Mouse (Mus musculus): Measurements from ENCODE around the gene Gm21970. TPM values are rescaled to one million over a fixed set of nuclear protein-coding genes. Genes with fewer than 3 reads are reported as not detected.

Gm21970 gene
- polyA plus RNA-seq, 1 experiment = not detected

DNA sequence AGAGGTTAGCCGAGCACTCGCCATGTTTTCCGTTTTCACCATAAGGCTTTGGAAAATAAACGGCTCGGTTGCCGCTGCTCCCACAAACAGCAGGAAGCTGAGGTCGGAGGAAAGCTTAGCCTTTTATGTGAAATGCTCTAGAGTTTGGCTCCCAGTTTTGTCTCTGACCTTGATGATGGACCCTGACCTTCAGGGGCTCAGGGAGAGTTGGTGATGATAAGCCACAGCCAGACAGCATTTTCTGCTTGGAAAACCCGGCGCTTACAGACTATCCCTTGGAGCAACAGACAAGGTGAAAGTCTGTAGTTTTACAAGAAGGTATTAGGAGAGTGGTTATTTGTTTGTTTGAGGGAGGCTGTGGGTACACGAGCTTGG, 34.0 kb upstream of the Gm21970 start:
- H3K4me3 ChIP-seq = no peak overlapping the region
- H3K4me2 ChIP-seq (ENCODE audit: low read depth) = no peak overlapping the region
- H3K79me2 ChIP-seq (ENCODE audit: control insufficient read depth, insufficient read depth) = no peaks in the 10 kb centered on the region
- no peak overlapping the region for H3ac ChIP-seq (ENCODE audit: control insufficient read depth, insufficient read length)
- no peak for TF ChIP-seq MAX (IDR thresholded peaks at IDR 0.05; ENCODE audit: low read depth)
- TF ChIP-seq POLR2A (IDR thresholded peaks at IDR 0.05; ENCODE audit: insufficient read length, low read depth) = no peak
- TF ChIP-seq CEBPB (IDR thresholded peaks at IDR 0.05; ENCODE audit: insufficient read depth, poor library complexity, severe bottlenecking) = no peak
- TF ChIP-seq POLR2AphosphoS2 (IDR thresholded peaks at IDR 0.05; ENCODE audit: insufficient read length, low read depth) = no peak
- no peak for TF ChIP-seq E2F4 (IDR thresholded peaks at IDR 0.05; ENCODE audit: insufficient read depth)
- no peak for TF ChIP-seq REST (IDR thresholded peaks at IDR 0.05; ENCODE audit: insufficient read depth, insufficient read length)
- TF ChIP-seq TCF3 (IDR thresholded peaks at IDR 0.05; ENCODE audit: insufficient read length, low read depth) = no peak
- no peak for TF ChIP-seq TCF12 (IDR thresholded peaks at IDR 0.05; ENCODE audit: insufficient read depth, poor library complexity, severe bottlenecking)
- no peak for TF ChIP-seq MYOG (IDR thresholded peaks at IDR 0.05; ENCODE audit: control insufficient read depth in 1 of 3, insufficient read depth in 1 of 3, insufficient read length in 2 of 3, low read depth in 2 of 3)
- no peaks in the 10 kb centered on the region for H3K36me3 ChIP-seq (ENCODE audit: control insufficient read depth, insufficient read depth)
- peaks cover 18% of the 10 kb centered on the region for H3K27me3 ChIP-seq (ENCODE audit: control insufficient read depth, insufficient read depth, insufficient read length)

DNA sequence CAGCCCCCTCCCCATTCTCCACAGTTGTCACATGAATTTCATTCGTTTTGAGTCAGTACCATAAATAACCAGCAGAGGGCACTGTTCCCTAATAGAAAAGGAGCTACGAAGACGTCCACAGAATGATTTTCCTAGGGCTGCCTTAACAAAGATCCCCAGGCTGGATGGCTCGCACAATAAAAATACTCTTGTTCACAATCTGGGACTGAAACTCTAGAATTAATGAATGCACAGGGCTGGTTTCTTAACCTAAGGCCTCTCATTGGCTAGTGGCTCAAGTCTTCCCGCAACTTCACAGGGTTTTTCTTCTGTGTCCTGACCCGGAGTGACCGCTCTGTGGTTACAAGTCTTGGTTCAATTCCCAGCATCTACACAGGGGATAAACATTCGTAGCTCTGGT, 33.0 kb upstream of the Gm21970 start:
- Histone ChIP-seq H3ac (ENCODE audit: control insufficient read depth, insufficient read length) (no peak overlapping the region), H3K79me2 (ENCODE audit: control insufficient read depth, insufficient read depth) (no peaks in the 10 kb centered on the region), H3K27me3 (ENCODE audit: control insufficient read depth, insufficient read depth, insufficient read length) (peaks cover 18% of the 10 kb centered on the region), H3K36me3 (ENCODE audit: control insufficient read depth, insufficient read depth) (no peaks in the 10 kb centered on the region), H3K4me2 (ENCODE audit: low read depth) (no peak overlapping the region), H3K4me3 (no peak overlapping the region)
- TF ChIP-seq CEBPB (IDR thresholded peaks at IDR 0.05; ENCODE audit: insufficient read depth, poor library complexity, severe bottlenecking) (no peak), SRF (IDR thresholded peaks at IDR 0.05; ENCODE audit: control insufficient read depth, insufficient read length, low read depth) (no peak), MYOD1 (IDR thresholded peaks at IDR 0.05; ENCODE audit: control insufficient read depth in 1 of 3, insufficient read length in 2 of 3, low read depth in 2 of 3) (no peak), POLR2AphosphoS2 (IDR thresholded peaks at IDR 0.05; ENCODE audit: insufficient read length, low read depth) (no peak), REST (IDR thresholded peaks at IDR 0.05; ENCODE audit: insufficient read depth, insufficient read length) (no peak), POLR2A (IDR thresholded peaks at IDR 0.05; ENCODE audit: insufficient read length, low read depth) (no peak), MYOG (IDR thresholded peaks at IDR 0.05; ENCODE audit: control insufficient read depth in 1 of 3, insufficient read depth in 1 of 3, insufficient read length in 2 of 3, low read depth in 2 of 3) (no peak), MAX (IDR thresholded peaks at IDR 0.05; ENCODE audit: low read depth) (no peak)

DNA sequence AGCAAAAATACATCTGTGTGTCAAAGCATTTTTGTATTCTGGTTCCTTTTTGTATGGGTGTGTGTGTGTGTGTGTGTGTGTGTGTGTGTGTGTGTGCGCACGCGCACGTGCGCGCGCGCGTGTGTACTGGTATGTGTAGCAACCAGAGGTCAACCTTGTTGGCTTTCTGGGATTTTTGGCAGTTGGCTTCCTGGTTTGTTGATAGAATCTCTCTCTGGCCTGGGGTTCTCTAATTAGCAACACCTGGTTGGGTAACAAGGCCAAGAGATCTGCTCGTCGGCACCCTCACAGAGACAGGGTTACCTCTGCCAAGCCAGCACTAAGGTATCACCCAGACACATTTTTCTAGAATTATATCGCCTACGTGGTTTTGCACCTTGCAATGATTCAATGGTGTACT, 32.0 kb upstream of the Gm21970 start:
- TF ChIP-seq REST (IDR thresholded peaks at IDR 0.05; ENCODE audit: insufficient read depth, insufficient read length) = no peak
- no peak for TF ChIP-seq POLR2A (IDR thresholded peaks at IDR 0.05; ENCODE audit: insufficient read length, low read depth)
- no peak for TF ChIP-seq MAX (IDR thresholded peaks at IDR 0.05; ENCODE audit: low read depth)
- TF ChIP-seq USF1 (IDR thresholded peaks at IDR 0.05; ENCODE audit: low read depth) = no peak
- TF ChIP-seq SRF (IDR thresholded peaks at IDR 0.05; ENCODE audit: control insufficient read depth, insufficient read length, low read depth) = no peak
- TF ChIP-seq E2F4 (IDR thresholded peaks at IDR 0.05; ENCODE audit: insufficient read depth) = no peak
- no peak for TF ChIP-seq MYOG (IDR thresholded peaks at IDR 0.05; ENCODE audit: control insufficient read depth in 1 of 3, insufficient read depth in 1 of 3, insufficient read length in 2 of 3, low read depth in 2 of 3)
- TF ChIP-seq TCF3 (IDR thresholded peaks at IDR 0.05; ENCODE audit: insufficient read length, low read depth) = no peak
- no peak for TF ChIP-seq TCF12 (IDR thresholded peaks at IDR 0.05; ENCODE audit: insufficient read depth, poor library complexity, severe bottlenecking)
- no peak for TF ChIP-seq MYOD1 (IDR thresholded peaks at IDR 0.05; ENCODE audit: control insufficient read depth in 1 of 3, insufficient read length in 2 of 3, low read depth in 2 of 3)
- no peak for TF ChIP-seq CEBPB (IDR thresholded peaks at IDR 0.05; ENCODE audit: insufficient read depth, poor library complexity, severe bottlenecking)
- no peak for TF ChIP-seq POLR2AphosphoS2 (IDR thresholded peaks at IDR 0.05; ENCODE audit: insufficient read length, low read depth)
- Histone ChIP-seq H3K4me2 (ENCODE audit: low read depth) (no peak overlapping the region), H3K36me3 (ENCODE audit: control insufficient read depth, insufficient read depth) (no peaks in the 10 kb centered on the region), H3K27me3 (ENCODE audit: control insufficient read depth, insufficient read depth, insufficient read length) (peaks cover 18% of the 10 kb centered on the region), H3K4me3 (no peak overlapping the region), H3ac (ENCODE audit: control insufficient read depth, insufficient read length) (no peak overlapping the region), H3K79me2 (ENCODE audit: control insufficient read depth, insufficient read depth) (no peaks in the 10 kb centered on the region)

DNA sequence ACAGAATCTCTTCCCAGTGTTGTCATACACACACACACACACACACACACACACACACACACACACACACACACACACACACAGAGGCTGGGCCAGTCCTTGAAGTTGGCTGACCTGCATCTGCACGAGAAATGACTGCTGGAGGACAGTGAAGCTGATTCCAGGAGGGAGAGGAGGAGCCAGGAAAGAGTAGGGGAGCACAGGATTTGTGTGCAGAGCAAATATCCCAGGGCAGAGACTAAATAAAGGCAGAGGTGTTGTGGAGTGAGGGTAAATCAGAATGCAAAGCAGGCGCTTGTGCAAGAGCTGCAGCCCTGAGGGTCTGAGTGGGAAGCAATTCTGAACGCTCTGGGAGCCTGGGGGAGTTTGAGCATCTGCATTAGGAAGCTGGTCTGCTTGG, 31.4 kb upstream of the Gm21970 start:
- Histone ChIP-seq H3K79me2 (ENCODE audit: control insufficient read depth, insufficient read depth) (no peaks in the 10 kb centered on the region), H3K36me3 (ENCODE audit: control insufficient read depth, insufficient read depth) (no peaks in the 10 kb centered on the region), H3K4me2 (ENCODE audit: low read depth) (no peak overlapping the region), H3K27me3 (ENCODE audit: control insufficient read depth, insufficient read depth, insufficient read length) (peaks cover 18% of the 10 kb centered on the region), H3ac (ENCODE audit: control insufficient read depth, insufficient read length) (no peak overlapping the region), H3K4me3 (no peak overlapping the region)
- no peak for TF ChIP-seq REST (IDR thresholded peaks at IDR 0.05; ENCODE audit: insufficient read depth, insufficient read length)
- no peak for TF ChIP-seq SRF (IDR thresholded peaks at IDR 0.05; ENCODE audit: control insufficient read depth, insufficient read length, low read depth)
- TF ChIP-seq MYOG (IDR thresholded peaks at IDR 0.05; ENCODE audit: control insufficient read depth in 1 of 3, insufficient read depth in 1 of 3, insufficient read length in 2 of 3, low read depth in 2 of 3) = no peak
- TF ChIP-seq POLR2A (IDR thresholded peaks at IDR 0.05; ENCODE audit: insufficient read length, low read depth) = no peak
- no peak for TF ChIP-seq POLR2AphosphoS2 (IDR thresholded peaks at IDR 0.05; ENCODE audit: insufficient read length, low read depth)
- TF ChIP-seq E2F4 (IDR thresholded peaks at IDR 0.05; ENCODE audit: insufficient read depth) = no peak
- no peak for TF ChIP-seq CEBPB (IDR thresholded peaks at IDR 0.05; ENCODE audit: insufficient read depth, poor library complexity, severe bottlenecking)

DNA sequence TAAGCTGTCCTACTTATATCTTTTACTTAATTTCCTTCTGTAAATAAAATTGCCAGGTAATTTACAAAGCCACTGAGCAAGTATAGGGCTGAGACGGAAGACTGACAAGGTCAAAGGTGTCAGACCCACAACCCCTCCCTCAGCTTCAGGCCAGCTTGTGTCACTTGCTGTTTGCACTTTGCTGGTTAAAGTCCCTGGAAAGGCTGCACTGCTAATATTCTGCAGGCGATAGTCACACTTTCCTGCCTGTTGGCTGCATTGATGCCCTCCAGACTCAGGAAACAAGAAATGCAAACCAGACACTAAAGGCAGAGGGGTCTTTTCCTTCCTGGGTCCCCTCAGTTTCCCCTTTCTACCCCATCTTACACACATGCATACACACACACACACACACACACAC, 29.5 kb upstream of the Gm21970 start:
- Histone ChIP-seq H3K36me3 (ENCODE audit: control insufficient read depth, insufficient read depth) (no peaks in the 10 kb centered on the region), H3ac (ENCODE audit: control insufficient read depth, insufficient read length) (no peak overlapping the region), H3K27me3 (ENCODE audit: control insufficient read depth, insufficient read depth, insufficient read length) (peaks cover 15% of the 10 kb centered on the region), H3K4me3 (no peak overlapping the region), H3K4me2 (ENCODE audit: low read depth) (no peak overlapping the region), H3K79me2 (ENCODE audit: control insufficient read depth, insufficient read depth) (no peaks in the 10 kb centered on the region)
- no peak for TF ChIP-seq E2F4 (IDR thresholded peaks at IDR 0.05; ENCODE audit: insufficient read depth)
- TF ChIP-seq TCF12 (IDR thresholded peaks at IDR 0.05; ENCODE audit: insufficient read depth, poor library complexity, severe bottlenecking) = no peak
- no peak for TF ChIP-seq CEBPB (IDR thresholded peaks at IDR 0.05; ENCODE audit: insufficient read depth, poor library complexity, severe bottlenecking)
- no peak for TF ChIP-seq SRF (IDR thresholded peaks at IDR 0.05; ENCODE audit: control insufficient read depth, insufficient read length, low read depth)
- TF ChIP-seq POLR2AphosphoS2 (IDR thresholded peaks at IDR 0.05; ENCODE audit: insufficient read length, low read depth) = no peak
- TF ChIP-seq MYOD1 (IDR thresholded peaks at IDR 0.05; ENCODE audit: control insufficient read depth in 1 of 3, insufficient read length in 2 of 3, low read depth in 2 of 3) = no peak
- no peak for TF ChIP-seq USF1 (IDR thresholded peaks at IDR 0.05; ENCODE audit: low read depth)
- no peak for TF ChIP-seq MAX (IDR thresholded peaks at IDR 0.05; ENCODE audit: low read depth)
- TF ChIP-seq MYOG (IDR thresholded peaks at IDR 0.05; ENCODE audit: control insufficient read depth in 1 of 3, insufficient read depth in 1 of 3, insufficient read length in 2 of 3, low read depth in 2 of 3) = no peak
